Mouse (Mus musculus): ENCODE data around the gene Plpp2.

The Plpp2 gene

DNA sequence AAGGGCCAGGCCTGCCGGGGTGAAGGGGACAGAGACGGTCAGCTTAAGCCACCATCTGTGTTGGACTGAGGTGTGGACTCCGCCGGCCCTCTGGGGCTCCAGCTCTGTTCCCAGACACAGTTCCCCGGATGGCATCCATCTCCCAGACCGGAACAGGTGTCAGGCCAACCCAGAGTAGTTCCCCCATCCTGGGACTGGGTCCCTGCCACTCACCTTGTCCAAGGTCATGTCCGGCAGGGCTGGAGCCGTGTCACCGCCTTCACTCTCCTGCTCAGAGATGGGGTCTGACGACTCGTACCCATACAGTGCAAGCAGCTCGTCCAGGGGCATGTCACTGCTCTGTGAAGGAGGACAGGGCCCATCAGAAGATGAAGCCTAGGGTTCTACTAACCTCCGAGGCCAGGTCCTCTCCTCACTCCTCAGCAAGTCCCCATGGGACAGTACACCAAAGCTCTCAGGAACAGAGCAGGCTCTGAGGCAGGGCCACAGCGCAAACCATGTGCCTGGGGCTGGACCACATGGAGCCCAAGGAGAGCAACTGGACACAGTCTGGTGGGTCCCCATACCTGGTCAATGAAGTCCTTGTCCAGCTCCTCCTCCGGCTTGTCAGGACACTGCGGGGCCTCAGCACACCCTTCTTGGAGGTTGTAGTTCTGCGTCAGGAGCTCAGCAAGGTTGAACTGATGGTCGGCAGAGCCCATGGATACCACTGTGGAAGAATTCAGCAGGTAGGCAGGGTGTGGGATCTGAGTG is 15.6 kb upstream of the Plpp2 start:
- peak; percentile 88 for DNase-seq

DNA sequence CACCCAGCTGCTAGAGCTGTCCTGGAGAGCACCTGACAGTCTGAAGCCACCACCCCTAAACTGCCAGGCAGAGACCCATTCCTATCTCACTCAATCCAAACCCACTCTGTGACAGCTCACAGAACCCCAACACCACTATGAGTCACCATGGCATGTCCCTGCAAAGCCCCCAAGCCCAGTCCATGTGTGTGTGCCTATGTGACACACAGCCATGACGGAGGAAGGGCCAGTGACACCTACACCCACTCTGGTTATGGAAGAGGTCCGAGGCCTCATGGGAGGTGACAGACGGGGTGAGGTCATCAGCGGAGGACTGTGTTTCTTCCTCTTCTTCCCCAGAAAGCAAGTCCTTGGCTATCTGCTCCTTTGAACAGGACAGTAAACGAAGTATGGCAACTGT is 14.9 kb upstream of the Plpp2 start:
- DNase-seq = peak; percentile 82

DNA sequence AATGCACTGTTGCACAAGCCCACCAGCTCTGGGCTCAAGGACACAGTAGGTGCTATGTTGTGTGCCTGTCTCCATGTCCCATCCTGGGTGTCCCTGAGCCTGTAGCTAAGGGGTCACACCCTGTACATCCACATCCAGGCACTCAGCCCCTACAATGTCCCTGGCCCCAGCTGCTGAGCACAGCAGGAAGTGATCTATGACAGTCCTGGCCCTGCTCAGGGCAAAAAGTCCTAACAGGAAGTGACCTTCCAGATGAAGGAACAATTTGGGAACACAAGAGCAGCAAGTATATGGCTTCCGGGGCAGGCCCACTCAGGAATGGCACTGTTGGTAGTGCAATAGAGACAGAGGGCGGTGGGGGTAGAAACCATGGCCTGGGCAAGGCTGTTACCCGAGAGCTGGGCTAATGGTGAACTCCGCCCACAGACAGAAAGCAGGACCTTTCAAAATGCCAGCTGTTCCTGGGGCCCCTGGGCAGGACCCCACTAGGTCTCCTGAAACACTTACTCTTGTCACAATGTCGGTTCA is 13.6 kb upstream of the Plpp2 start:
- DNase-seq = peak; percentile 86

DNA sequence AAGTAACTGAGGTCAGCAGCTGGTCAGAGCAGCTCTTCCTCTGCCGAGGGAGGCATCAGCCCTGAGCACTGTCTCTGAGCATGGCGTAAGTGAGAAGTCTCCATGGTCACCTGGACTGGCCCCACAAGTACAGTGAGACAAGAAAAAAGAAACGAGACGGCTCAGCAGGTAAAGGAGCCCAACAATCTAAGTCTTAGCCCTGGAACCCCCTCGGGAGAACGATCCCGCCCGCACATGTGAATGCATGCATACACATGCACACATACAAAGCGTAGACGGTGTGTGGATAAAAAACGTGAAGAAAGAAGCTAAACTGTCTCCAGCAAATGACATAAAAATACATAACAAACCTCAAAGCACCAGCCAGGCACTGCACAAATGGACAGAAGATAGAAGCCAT is 12.9 kb upstream of the Plpp2 start:
- DNase-seq = peak; percentile 86

DNA sequence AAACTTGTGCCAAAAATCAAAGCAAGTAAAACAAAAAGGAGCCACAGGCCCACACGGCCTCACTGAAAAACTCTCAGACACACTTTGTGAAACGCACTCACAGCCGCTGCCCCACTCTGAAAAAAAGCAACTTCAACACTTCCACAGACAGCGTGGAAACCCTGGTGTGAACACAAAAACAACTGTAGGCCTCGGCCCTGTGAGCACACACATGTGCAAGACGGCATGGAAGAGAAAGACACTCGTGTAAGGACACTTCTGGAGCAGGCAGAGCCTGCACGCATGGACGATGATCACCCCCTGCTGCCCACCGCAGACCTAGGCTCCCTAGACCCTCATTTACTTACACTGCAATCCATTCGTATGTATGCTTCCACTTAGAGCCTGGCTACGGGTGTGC is 12.3 kb upstream of the Plpp2 start:
- DNase-seq = peak; percentile 84

DNA sequence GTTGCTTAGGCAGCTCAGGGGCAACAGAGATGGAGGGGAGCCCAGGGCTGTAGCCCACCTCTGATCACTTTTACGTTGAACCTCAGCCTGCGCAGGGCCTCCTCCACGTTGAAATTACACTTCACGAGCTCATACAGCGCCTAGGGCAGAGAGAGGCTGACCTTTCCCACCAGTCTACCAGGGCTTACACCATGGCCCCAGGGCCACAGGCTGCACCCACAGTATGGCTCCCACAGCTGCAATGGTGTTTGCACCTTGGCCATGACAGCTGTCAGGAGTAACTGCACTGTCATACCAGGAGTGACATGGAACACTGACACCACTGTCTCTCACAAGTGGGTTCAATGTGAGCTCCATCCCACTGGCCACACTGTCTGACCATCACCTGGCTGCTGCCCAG is 11.0 kb upstream of the Plpp2 start:
- peak; percentile 89 for DNase-seq

DNA sequence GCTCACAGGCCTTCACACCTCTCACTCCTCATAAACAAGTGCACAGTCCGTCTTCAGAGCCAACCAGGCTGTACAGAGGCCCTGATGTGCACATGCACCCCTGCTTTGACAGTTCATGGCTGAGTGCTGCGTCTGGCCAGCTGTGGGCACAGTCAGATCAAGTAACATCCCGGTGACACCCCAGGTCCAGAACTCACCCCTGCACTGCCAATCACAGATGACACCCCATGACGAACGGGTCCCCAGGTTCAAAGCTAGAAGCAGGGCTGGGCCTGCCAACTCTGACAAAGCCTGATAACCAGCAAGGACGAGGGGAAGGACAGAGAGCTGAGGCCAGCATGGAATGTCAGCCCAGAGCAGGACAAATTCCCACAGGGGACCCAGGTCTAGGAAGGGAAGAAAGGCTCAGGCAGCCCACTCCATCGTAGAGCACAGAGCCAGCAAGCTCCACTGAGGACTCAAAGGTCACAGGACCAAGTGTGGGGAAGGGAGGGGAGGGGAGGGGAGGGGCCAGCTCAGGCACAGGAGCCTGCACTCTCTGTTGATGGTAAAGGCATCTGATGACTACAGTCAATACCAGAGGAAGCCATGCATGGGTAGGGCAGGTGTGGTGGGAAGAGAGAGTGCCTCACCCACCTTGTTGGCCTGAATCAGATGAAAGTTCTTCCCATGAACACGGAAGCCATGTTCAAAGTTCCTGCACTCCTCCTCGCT is 10.4 kb upstream of the Plpp2 start:
- peak; percentile 89 for DNase-seq

DNA sequence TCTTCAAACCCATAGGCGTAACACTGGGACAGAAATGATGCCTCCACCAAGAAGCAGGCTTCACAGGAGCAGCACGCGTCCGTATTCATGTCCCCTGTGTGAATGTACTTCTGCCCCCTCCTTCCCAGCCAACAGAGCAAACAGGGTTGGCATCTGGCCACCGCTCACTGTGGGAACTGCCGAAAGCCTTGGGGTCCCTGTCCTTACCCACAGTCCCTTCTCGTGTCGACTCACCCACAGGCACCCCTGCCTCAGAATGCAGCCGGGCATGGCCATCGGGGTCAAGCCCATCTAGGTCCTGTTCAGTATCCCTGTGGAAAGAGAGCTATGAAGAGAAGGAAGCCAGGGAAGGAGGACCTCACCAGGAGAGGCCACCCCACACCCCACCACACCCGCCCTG is 8.6 kb upstream of the Plpp2 start:
- DNase-seq = peak; percentile 68

DNA sequence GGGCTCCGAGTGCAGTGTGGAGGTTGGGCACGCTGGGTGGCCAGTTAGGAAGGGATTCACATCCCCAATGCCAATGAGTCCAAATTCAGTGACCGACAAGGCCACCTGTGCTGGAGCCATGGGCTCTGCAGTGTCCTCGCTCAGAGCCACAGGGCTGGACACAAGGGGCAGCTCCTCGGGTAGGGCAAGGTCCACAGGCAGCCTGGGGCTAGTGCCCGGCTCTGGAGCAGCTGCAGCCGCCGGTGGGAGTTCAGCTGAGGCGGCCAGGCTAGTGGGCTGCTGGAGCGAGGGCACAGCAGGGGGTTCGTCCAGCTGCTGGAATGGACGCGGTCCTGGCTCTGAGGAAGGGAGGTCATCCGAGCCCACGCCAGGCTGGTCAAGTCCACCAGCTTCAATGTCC is 7.9 kb upstream of the Plpp2 start:
- DNase-seq = peak; percentile 87

DNA sequence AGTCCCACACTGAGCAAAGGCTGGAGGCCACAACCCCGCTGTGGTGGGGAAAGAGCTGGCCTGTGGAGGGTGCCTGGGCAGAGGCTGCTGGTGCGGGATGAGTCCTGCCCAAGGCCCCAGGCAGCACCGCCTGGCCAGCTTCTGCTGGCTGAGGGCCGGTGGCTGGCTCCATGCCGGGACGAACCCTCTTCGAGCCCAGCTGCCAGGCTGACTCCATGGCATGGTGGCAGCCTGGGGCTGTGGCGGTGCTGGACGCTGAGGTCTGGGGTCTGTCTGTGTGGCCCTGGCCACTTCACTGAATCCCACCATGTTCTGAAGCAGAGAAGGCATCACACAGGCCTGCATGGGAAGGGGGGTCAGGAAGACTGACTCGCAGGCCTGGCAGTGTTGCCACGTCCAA is 7.2 kb upstream of the Plpp2 start:
- DNase-seq = peak; percentile 81

DNA sequence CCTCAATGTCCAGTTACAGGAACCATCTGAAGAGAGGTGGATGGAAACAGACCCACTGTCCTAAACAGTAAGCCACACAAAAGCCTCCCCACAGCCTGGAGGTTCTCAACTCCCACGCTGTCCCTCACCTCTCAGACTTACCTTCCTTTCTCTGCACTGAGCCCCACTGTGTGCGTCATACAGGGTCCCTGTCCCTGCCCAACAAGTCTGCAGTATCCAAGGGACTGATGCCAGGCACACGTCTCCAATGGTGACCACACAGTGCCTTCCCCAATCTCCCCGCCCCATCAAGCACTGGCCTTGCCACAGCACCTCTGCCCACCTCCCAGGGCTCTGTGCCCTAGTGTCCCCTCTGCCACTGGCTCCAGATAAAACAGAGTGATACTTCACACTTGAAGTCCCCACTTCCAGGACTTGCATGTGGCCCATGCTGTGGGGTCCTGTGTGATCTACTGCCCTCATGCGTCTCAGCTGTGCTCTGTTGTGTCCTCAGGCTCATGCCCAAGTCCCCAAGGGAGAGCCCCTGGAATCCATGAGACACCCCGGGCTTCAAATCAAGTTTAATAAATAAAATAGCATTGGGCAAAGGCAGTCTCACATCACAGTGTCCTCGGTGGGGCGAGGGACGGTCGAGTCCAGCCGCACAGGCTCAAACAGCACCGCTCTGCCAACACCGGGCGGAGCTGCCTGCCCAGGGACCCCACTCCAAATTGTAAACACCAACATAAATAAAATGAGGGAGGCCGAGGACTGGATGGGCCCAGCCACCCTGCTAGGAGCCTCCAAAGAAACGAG is 6.3 kb upstream of the Plpp2 start:
- DNase-seq = peak; percentile 86

DNA sequence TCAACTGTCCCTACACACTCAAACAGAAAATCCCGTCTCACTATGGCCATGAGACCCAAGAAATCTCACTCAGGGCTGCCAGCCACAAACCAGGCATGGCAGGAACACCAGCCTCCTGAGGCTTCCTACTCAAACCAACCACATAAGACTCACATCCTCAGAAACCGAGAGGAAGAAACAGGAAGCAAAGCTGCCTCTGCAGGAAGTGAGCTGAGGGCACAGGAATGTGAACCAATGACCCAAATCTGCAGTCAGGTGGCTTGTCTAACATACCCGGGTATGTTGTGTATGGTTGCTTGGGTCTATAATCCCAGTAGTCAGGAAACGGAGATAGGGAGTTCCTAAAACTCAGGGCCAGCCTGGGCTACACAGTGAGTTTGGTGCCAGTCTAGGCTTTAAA is 5.3 kb upstream of the Plpp2 start:
- peak; percentile 93 for DNase-seq

DNA sequence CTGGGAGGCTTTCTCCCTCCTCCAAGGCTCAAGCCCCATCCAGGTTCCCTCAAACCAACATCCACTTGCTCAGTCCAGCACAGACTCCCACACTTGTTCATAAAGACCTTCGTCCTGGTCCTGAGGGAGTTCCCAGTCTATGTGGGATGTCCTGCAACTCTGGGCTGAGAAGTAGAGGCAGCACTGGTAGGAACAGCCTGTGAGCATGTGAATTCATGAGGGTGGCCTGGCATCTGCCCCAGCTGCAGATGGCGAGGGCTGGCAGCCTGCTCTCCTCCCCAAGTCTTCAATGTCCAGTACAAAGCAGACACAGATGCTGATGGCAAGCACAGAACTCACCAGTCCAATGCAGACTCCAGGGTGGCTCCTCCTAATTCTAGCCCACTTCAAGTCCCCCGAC is 4.7 kb upstream of the Plpp2 start:
- peak; percentile 80 for DNase-seq

DNA sequence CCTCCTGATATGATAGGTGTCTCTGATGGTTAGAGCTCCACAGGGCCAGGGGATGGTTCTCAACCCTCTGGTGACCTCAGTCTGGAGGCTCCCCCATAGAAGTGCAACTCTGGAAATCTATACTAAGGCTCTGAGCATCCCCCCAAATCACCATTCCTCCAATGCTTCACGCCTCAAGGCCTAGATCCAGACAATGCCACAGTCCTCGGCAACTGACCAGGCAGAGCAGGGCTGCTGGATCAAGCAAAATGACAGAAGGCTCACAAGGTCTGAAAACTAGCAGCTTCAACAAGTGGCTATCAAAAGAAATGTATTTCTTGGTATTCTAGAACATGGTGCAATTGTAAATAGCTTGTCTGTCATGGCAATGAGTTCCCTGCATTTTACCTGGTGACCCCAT is 4.2 kb upstream of the Plpp2 start:
- DNase-seq = peak; percentile 58

DNA sequence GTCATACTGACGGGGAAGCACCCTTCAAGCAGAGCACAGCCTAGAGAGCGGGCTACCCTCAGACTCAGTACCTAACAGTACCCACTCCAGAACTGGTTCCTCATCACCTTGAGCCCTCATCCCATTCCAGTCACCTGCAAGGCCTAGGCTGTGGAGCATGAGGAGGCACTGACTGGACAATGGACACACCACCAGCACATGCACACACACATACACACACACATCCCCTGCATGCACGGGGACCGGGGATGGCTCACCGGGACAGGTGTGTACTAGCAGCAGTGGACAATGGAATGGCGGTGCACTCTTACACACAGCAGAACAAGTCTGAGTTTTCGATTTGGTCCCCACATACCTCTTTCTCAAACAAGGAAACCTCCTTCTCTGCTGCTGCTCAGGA is 3.7 kb upstream of the Plpp2 start:
- peak; percentile 89 for DNase-seq

DNA sequence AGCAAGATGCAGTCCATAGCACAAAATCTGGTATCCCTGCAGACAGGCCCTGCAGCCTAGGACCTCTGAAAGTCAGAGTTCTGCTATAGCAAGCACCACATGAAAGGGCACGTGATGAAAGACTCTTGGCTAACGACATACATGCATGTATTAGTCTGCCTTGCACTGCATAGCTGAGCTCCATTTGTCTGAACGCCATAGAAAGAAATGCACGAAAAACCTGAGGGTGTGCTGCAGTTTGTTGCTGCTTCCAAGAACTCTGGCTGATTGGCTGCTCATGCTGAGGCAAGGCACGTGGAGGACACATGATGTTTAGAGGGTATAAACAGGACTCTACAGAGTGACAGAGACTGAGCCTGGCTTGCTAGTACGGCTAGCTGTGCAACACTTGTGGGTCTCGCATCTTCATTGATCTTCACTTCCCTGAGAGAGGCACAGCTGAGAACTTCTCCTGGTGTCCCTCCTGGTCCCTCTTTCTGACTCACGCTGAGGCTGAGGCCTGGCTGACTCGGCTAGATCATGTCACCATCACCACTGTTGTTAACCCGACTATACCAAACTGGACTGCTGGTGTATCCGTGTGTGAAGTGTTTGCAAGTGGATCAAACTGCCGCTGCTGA is 3.0 kb upstream of the Plpp2 start:
- peak; percentile 78 for DNase-seq

DNA sequence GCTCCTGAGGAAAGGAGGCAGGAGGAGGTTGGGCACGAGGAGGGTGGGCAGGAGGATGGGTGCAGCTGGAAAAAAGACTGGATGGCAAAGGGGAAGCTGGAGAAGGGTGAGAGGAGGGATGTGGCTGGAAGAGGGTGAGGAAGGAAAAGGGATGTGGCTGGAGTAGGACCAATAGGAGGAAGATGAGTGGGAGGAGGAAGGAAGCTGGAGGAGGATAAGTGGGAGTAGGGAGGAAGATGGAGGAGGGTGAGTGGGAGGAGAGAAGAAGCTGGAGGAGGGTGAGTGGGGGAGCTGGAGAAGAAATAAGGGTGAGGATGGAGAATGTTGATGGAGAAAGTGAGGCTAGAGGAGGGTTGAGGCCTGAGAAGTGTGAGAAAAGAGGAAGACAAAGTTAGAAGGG is 1.8 kb upstream of the Plpp2 start:
- DNase-seq = peak; percentile 83

DNA sequence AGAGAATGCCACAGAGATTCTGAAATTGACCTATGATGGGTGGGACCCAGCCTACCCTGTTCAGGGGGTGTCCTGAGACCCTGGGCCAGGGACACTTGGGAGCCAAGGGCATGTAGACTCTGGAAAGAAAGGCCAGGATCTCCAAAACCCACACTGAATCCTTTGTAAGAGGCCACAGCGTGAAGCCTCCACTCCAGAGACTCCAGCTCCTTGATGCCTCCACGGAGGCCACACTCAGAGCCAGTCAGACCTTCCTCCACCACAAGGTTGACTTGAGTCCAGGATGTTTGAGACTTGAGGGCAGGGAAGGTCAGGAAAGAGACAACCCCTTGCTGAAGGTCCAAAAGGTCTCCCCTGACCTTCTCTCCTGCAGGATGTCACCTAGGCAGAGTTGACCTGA is 830 bp upstream of the Plpp2 start:
- peak; percentile 87 for DNase-seq

DNA sequence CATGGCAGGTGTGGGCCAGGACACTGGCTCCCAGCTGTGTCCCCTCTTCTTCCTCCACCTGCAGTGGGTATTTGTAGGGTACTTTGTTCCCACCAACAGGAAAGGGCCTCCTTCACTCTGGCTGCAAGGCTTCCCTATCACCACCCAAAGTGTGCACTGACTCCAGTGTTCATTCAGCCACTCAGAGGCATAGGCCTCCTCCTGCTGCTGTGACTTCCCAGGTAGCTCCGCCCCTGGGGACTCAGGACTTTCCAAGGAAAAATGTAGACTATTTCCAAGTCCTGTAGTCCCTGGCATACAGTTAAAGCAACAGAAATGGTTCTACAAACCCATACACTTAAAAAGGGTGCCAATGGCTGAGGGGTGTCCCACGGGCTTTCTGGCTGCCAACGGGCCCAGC is 918 bp downstream of the Plpp2 start:
- DNase-seq = no peak

DNA sequence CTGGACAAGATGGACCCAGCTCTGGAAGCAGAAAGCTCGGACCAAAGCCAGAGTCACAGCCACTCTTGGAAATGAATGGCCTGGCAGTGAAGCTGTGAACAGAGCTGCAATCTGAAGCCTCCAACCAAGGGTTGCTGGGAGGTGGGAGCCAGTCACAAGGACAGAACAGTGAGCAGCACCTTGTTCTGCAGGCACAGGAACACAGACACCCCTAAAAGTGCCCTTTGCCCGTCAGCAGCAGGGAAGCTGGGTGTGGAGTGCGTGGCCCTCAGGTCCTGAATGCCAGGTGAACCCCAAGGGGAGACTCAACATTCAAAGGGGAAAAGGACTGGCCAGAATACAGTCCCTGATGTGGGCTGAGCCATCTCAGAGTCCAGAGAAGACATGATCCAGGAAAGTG is 2.0 kb downstream of the Plpp2 start:
- DNase-seq = peak; percentile 84

DNA sequence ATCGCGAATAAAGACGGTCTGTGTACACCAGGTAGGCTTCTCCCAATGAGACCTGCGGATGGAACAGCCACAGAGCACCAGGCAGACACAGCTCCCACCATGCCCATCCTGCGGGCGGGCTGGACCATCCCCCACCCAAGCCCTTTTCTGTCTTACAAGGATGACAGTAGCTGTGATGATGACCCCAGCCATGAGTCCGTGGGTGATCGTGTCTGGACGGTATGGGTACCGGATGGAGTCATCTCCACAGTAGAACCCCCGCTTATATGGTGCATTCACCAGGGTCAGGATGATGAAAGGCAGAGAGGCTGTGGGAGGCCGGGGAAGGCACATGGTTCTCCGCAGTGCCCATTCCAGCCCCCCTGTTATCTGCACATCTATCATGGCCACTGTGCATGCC is 2.9 kb downstream of the Plpp2 start:
- DNase-seq = peak; percentile 60

DNA sequence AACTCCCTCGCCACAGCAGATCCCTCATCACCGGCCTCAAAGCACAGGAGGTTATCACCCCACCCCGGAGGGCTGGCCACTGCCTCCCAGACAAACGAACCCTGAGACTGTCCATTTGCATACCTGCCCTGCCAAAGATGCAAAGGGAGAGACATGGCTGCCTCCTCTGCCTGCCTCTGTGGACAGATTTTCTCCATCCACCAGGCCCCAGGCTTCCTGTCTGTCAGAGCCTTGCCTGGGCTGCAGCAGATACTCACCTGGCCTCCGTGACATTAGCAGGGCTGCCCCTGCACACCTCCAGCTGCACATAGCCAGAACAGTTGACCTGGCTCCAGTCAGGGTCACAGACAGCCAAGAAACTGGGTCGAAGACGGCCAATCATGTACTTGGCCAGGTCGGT is 3.4 kb downstream of the Plpp2 start:
- peak; percentile 79 for DNase-seq

DNA sequence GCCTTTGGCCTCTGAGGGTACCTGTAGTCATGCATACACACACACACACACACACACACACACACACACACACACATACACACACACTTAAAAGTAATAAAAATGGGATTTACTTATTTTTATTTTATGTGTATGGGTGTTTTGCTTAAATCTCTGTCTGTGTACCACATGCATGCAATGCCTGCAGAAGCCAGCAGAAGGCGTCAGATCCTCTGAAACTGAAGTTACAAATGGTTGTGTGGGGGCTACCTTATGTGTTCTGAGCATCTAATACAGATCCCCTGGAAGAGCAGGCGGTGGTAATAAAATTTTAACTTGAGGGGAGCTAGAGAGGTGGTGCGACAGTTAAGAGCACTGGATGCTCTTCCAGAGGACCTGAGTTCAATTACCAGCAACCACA is 5.5 kb downstream of the Plpp2 start:
- no peak for DNase-seq

All from heart, adult 11 months (tissue).